Mouse (Mus musculus) megakaryocyte, embryonic 14.5 days (primary cell): ENCODE measurements around the gene Fam213b.

ENCODE experiments used
- FLI1 ChIP-seq: IDR thresholded peaks from 2 replicates; pipeline ENCODE4 v1.6.1; 2012; ENCODE audit warnings: low read length, inconsistent platforms, mixed read lengths
- GATA1 ChIP-seq: IDR thresholded peaks from 3 replicates; pipeline ENCODE4 v1.6.1; 2012; ENCODE audit warnings: mixed read lengths, low read length, inconsistent platforms, borderline replicate concordance

DNA sequence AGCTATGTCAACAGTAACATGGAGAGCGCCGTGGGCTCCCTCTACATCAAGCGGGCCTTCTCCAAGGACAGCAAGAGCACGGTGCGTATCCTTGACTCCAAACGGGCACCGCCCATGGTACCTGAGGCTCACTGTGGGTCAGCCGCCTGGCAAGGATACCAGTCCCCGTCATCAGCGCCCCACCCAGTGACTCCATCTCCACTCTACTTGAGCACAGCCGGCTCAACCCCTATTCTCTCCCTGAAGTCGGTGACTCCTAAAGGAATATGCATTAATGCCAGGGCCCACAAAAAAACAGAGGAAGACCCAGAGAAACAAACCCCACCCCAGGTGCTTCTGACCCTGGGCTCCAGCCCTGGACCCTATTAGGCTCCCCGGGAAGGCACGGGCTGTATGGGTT is 8.0 kb downstream of the Fam213b start:
- TF ChIP-seq FLI1 (no peak), GATA1 (no peak)
